Mouse (Mus musculus) embryonic facial prominence, embryonic 11.5 days (tissue): ENCODE results near the gene Abhd17a. TPM values are rescaled to one million over a fixed set of nuclear protein-coding genes. Genes with fewer than 3 reads are reported as not detected.
A peak's percentile ranks its signal among the peaks of the same experiment; 100 is the strongest.

ENCODE experiments used
- ATAC-seq: fragments of 200-750 bp; cut with Nextera tagmentation; replicated peaks from 2 replicates; pipeline ENCODE4 v1.8.0; 2017; ENCODE audit warnings: low read depth; ENCODE audit not compliant: insufficient number of reproducible peaks, low FRiP score, low TSS enrichment
- DNase-seq: peaks from one replicate; pipeline ENCODE4 v3.0.0-alpha.2; 2015; ENCODE audit warnings: low spot score
- H3K27ac ChIP-seq: fragments of 300-500 bp; sonication (generic); replicated peaks from 2 replicates; pipeline ENCODE4 v1.5.1; 2014; ENCODE audit warnings: mild to moderate bottlenecking, low read depth, low read length, control low read depth
- H3K27me3 ChIP-seq: fragments of 300-500 bp; sonication (generic); 2 replicates; pipeline ENCODE4 v1.6.1; 2014; ENCODE audit warnings: mild to moderate bottlenecking, low read length, moderate library complexity, mixed read lengths; ENCODE audit not compliant: control insufficient read depth, insufficient read depth
- H3K36me3 ChIP-seq: fragments of 300-500 bp; sonication (generic); replicated peaks from 2 replicates; pipeline ENCODE4 v1.6.1; 2014; ENCODE audit warnings: low read depth, mild to moderate bottlenecking, low read length, moderate library complexity, mixed read lengths; ENCODE audit not compliant: control insufficient read depth, insufficient read depth
- H3K4me1 ChIP-seq: fragments of 300-500 bp; sonication (generic); 2 replicates; pipeline ENCODE4 v1.6.1; 2014; ENCODE audit warnings: low read length, mixed read lengths; ENCODE audit not compliant: control insufficient read depth, insufficient read depth
- H3K4me2 ChIP-seq: fragments of 300-500 bp; sonication (generic); 2 replicates; pipeline ENCODE4 v1.6.1; 2014; ENCODE audit warnings: low read depth, mild to moderate bottlenecking, control low read depth, low read length, moderate library complexity
- H3K4me3 ChIP-seq: fragments of 300-500 bp; sonication (generic); 2 replicates; pipeline ENCODE4 v1.5.1; 2014; ENCODE audit warnings: low read depth, low read length, control low read depth
- H3K9ac ChIP-seq: fragments of 300-500 bp; sonication (generic); replicated peaks from 2 replicates; pipeline ENCODE4 v1.6.1; 2014; ENCODE audit warnings: mild to moderate bottlenecking, control low read depth, low read length
- H3K9me3 ChIP-seq: fragments of 300-500 bp; sonication (generic); replicated peaks from 2 replicates; pipeline ENCODE4 v1.6.1; 2016; ENCODE audit warnings: mild to moderate bottlenecking, low read length, inconsistent platforms, mixed read lengths; ENCODE audit not compliant: control insufficient read depth
- WGBS: fragments of 180-500 bp; shearing (Covaris S2); extraction: QIAGEN DNeasy Blood & Tissue Kit; methylation state at CpG from one replicate; pipeline ENCODE4 v1.1.7; 2014; 5-methylcytosine and 5-hydroxymethylcytosine counted together
- polyA plus RNA-seq: library from polyadenylated mRNA; unstranded; fragments of >200 nt; fragmentation: Nextera tagmentation; extraction: Ambion mirVana; gene quantifications from 2 replicates; pipeline ENCODE4 v1.2.1, GENCODE M21; 2014

Abhd17a gene
- polyA plus RNA-seq, 1 experiment from 2014 or later = 94.8 TPM

GRCm38 (mm10) chr10:80545590-80545989, 44.6 kb downstream of the Abhd17a start:
- Histone ChIP-seq H3K4me3 (no peak overlapping the region), H3K9ac (no peak overlapping the region), H3K4me1 (no peaks in the 10 kb centered on the region), H3K36me3 (peaks cover 12% of the 10 kb centered on the region), H3K4me2 (no peak overlapping the region), H3K9me3 (no peaks in the 10 kb centered on the region), H3K27ac (no peak overlapping the region), H3K27me3 (no peaks in the 10 kb centered on the region)
- DNase-seq (no peak), ATAC-seq (no peak)
- 92% methylated on average over 8 of the region's 8 CpGs for WGBS

GRCm38 (mm10) chr10:80543873-80544272, 46.3 kb downstream of the Abhd17a start:
- Histone ChIP-seq H3K4me1 (no peaks in the 10 kb centered on the region), H3K9ac (no peak overlapping the region), H3K36me3 (peaks cover 12% of the 10 kb centered on the region), H3K4me2 (no peak overlapping the region), H3K27me3 (no peaks in the 10 kb centered on the region; the same call in 1 of the 2 replicates), H3K27ac (no peak overlapping the region), H3K4me3 (no peak overlapping the region), H3K9me3 (no peaks in the 10 kb centered on the region)
- 93% methylated on average over 14 of the region's 14 CpGs for WGBS
- ATAC-seq = no peak
- DNase-seq = no peak

DNA sequence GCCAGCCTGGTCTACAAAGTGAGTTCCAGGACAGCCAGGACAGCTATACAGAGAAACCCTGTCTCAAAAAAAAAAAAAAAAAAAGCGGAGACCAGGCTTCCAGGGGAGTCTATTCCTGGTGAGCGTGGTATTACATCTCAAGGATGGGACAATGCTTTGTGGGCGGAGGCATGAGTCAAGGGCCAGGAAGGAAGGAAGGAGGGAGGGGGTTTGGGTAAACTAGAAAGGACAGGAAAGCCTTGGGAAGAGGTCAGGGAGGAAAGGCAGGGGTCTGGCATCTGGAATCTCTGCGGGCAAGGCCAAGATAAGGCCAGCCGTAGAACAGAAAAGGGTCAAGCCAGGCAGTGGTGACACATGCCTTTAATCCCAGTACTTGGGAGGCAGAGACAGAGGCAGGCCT, 50.6 kb downstream of the Abhd17a start:
- H3K36me3 ChIP-seq = peaks cover 12% of the 10 kb centered on the region
- DNase-seq (no peak), ATAC-seq (no peak)
- no peak overlapping the region for H3K27ac ChIP-seq
- H3K27me3 ChIP-seq = peaks cover 20% of the 10 kb centered on the region
- 33% methylated on average over 5 of the region's 5 CpGs for WGBS
- H3K9me3 ChIP-seq = no peaks in the 10 kb centered on the region
- no peak overlapping the region for H3K4me2 ChIP-seq
- no peak overlapping the region for H3K4me3 ChIP-seq
- no peaks in the 10 kb centered on the region for H3K4me1 ChIP-seq
- H3K9ac ChIP-seq = no peak overlapping the region

DNA sequence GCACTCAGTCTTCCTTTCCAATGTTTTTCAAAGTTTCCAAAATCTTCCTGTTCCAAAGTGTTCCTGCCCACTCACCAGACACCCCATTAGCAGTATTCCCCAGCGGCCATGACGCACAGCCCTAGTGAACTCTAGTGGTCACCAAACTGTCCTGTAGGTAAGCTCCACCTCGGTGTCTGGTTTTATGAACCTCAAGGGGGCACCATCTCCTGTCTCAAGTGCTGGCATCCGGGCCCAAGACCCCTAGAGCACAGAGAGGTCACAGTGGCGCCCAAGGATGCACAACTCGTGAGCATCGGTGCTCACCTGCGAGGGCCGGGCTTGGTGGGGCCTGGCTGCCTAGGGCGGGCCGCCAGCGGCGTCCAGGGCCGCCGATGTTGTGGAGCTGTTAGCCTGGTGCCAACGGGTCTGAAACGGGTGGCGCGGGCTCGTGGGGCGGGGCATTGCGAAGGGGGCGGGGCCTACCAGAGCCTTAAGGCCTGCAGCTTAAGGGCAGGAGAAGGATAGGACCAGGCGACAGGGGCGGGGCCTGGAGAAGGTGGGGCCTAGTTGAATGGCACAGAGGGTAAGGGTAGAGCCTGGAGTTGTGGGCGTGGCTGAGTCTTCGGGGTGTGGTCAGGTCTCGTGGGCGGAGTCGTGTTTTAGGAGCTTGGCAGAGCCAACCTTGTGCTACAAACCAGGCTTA, 51.3 kb downstream of the Abhd17a start, which contains the start of gene Atp8b3:
Gene Atp8b3, minus strand, starts transcription at position 415 of the 685 bp plus-strand sequence.
- WGBS = 3% methylated on average over 30 of the region's 30 CpGs
- DNase-seq (peak; percentile 69), ATAC-seq (no peak)
- no peaks in the 10 kb centered on the region for H3K4me1 ChIP-seq
- H3K4me2 ChIP-seq = peak within 1 kb of the TSS; percentile 19; the same call in 1 of the 2 replicates
- peak within 1 kb of the TSS; percentile 4; the same call in 1 of the 2 replicates for H3K4me3 ChIP-seq
- H3K27ac ChIP-seq = no peak within 1 kb of the TSS
- H3K36me3 ChIP-seq = peaks cover 7% of the 10 kb centered on the region
- H3K9ac ChIP-seq = no peak within 1 kb of the TSS
- H3K9me3 ChIP-seq = no peaks in the 10 kb centered on the region
- peaks cover 20% of the 10 kb centered on the region for H3K27me3 ChIP-seq

GRCm38 (mm10) chr10:80538180-80538579, 52.0 kb downstream of the Abhd17a start:
- peaks cover 20% of the 10 kb centered on the region for H3K27me3 ChIP-seq
- 58% methylated on average over 5 of the region's 5 CpGs for WGBS
- ATAC-seq = no peak
- no peak overlapping the region for H3K4me2 ChIP-seq
- H3K9me3 ChIP-seq = no peaks in the 10 kb centered on the region
- no peaks in the 10 kb centered on the region for H3K4me1 ChIP-seq
- H3K36me3 ChIP-seq = peaks cover 7% of the 10 kb centered on the region
- H3K9ac ChIP-seq = no peak overlapping the region
- H3K27ac ChIP-seq = no peak overlapping the region
- H3K4me3 ChIP-seq = no peak overlapping the region
- DNase-seq = no peak

GRCm38 (mm10) chr10:80535711-80536110, 54.4 kb downstream of the Abhd17a start:
- ATAC-seq (no peak), DNase-seq (no peak)
- Histone ChIP-seq H3K4me3 (no peak overlapping the region), H3K36me3 (no peaks in the 10 kb centered on the region), H3K27me3 (peaks cover 20% of the 10 kb centered on the region), H3K27ac (no peak overlapping the region), H3K4me2 (no peak overlapping the region), H3K9ac (no peak overlapping the region), H3K4me1 (no peaks in the 10 kb centered on the region), H3K9me3 (no peaks in the 10 kb centered on the region)
- 10% methylated on average over 13 of the region's 13 CpGs for WGBS

DNA sequence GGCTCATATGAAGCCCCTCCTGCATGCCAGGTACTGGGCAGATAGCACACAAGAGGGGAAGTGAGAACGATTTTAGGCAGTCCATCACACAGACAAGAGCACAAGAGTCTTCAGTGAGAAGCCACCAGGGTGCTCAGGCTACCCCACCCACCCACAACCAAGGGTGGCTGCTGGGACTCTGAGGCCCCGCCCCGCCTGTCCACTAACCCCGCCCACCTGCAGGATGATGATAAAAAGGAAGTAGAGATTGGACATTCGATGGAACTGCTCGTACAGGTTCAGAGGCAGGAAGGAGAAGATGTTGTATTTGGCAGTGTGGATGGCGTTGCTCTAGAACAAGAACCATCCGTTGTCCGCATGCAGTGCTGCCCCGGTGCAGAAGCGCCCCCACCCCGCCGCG, 55.1 kb downstream of the Abhd17a start:
- WGBS = 12% methylated on average over 14 of the region's 14 CpGs

GRCm38 (mm10) chr10:80533704-80534103, 56.4 kb downstream of the Abhd17a start:
- H3K9me3 ChIP-seq = no peaks in the 10 kb centered on the region
- peaks cover 19% of the 10 kb centered on the region for H3K27me3 ChIP-seq
- no peak overlapping the region for H3K4me3 ChIP-seq
- WGBS = 11% methylated on average over 7 of the region's 7 CpGs
- DNase-seq = no peak
- H3K27ac ChIP-seq = no peak overlapping the region
- H3K36me3 ChIP-seq = no peaks in the 10 kb centered on the region
- no peak overlapping the region for H3K9ac ChIP-seq
- no peak; the same call in 1 of the 2 replicates for ATAC-seq
- H3K4me1 ChIP-seq = no peaks in the 10 kb centered on the region
- H3K4me2 ChIP-seq = no peak overlapping the region

More for the DNA sequence above, 55.1 kb downstream of the Abhd17a start:
- H3K27me3 ChIP-seq = peaks cover 20% of the 10 kb centered on the region
- H3K9ac ChIP-seq = no peak overlapping the region
- H3K9me3 ChIP-seq = no peaks in the 10 kb centered on the region
- DNase-seq (no peak), ATAC-seq (no peak)
- H3K4me3 ChIP-seq = no peak overlapping the region
- no peaks in the 10 kb centered on the region for H3K36me3 ChIP-seq
- no peaks in the 10 kb centered on the region for H3K4me1 ChIP-seq
- H3K4me2 ChIP-seq = no peak overlapping the region
- H3K27ac ChIP-seq = no peak overlapping the region
